Mouse (Mus musculus): ENCODE data around the gene Ticrr. TPM values are rescaled to one million over a fixed set of nuclear protein-coding genes. Genes with fewer than 3 reads are reported as not detected.

Ticrr gene
- total RNA-seq, 2 experiments from 2014 or later: 0.10 to 0.20 TPM

Other genes starting within 250 kb of the Ticrr start
- 10 to 100 TPM; 87.0 to 90.7 TPM for gene Polg, start 193.8 kb upstream of the Ticrr start, total RNA-seq (2021)
- gene Rhcg, start 42.5 kb upstream of the Ticrr start, total RNA-seq (2021): 1 to 10 TPM; 1.1 to 1.2 TPM
- gene Kif7, start 55.5 kb downstream of the Ticrr start, total RNA-seq (2021): 1 to 10 TPM; 1.9 to 2.3 TPM
- under 1 TPM; 0.22 to 0.35 TPM for gene Plin1, start 72.7 kb downstream of the Ticrr start, total RNA-seq (2021)
- 10 to 100 TPM; 10.3 to 10.9 TPM for gene Pex11a, start 82.9 kb downstream of the Ticrr start, total RNA-seq (2021)
- gene Wdr93, start 83.0 kb downstream of the Ticrr start, total RNA-seq (2021): under 1 TPM; 0.30 to 0.38 TPM
- gene Mesp1, start 133.6 kb downstream of the Ticrr start, total RNA-seq (2021): under 1 TPM in 1 of 2 experiments, not detected in 1; 0.30 TPM
- gene Mesp2, start 150.5 kb downstream of the Ticrr start, total RNA-seq (2021): 1 to 10 TPM; 1.1 to 1.6 TPM
- 1 to 10 TPM; 3.1 to 4.8 TPM for gene Anpep, start 200.9 kb downstream of the Ticrr start, total RNA-seq (2021)